Mouse (Mus musculus) gastrocnemius, postnatal 14 days (tissue): Measurements from ENCODE around the gene Hist1h2br. TPM values are rescaled to one million over a fixed set of nuclear protein-coding genes. Genes with fewer than 3 reads are reported as not detected.
"Not testable (repeated sequence)": the region's sequence is repeated elsewhere in the genome, so short reads cannot be mapped to it uniquely, and the experiment has no call there.

Experiments
- DNase-seq: peaks from one replicate; pipeline ENCODE4 v3.0.0; 2021; ENCODE audit warnings: mixed read lengths
- intact Hi-C: fragments of 180-260 bp; cut with DNase I; formaldehyde crosslinking; loops from one replicate; pipeline ENCODE4 v1.15.1; 2025; ENCODE audit warnings: low total_unique reads
- total RNA-seq, 2 experiments: library from RNA; stranded (reverse); gene quantifications; 2 replicates each; pipeline ENCODE4 v1.2.3; 2021

The Hist1h2br gene
- total RNA-seq, 2 experiments from 2014 or later: 57.8 to 74.3 TPM

- DNase-seq, intact Hi-C loops: not testable (repeated sequence)
These were observed 1.8 kb upstream of the Hist1h2br start, which contains the start of gene Hist1h4n for GRCm38 (mm10) chr13:21831418-21832394. Gene Hist1h4n, minus strand, starts transcription at chr13:21832196.

GRCm38 (mm10) chr13:21840508-21840907, 7.0 kb downstream of the Hist1h2br start:
- intact Hi-C loops, DNase-seq: not testable (repeated sequence)

GRCm38 (mm10) chr13:21846356-21846755, 12.8 kb downstream of the Hist1h2br start:
- intact Hi-C loops: not testable (repeated sequence)

GRCm38 (mm10) chr13:21847883-21848282, 14.3 kb downstream of the Hist1h2br start:
- intact Hi-C loops: no loop called here
- DNase-seq: no peak

More at GRCm38 (mm10) chr13:21846356-21846755, 12.8 kb downstream of the Hist1h2br start:
- DNase-seq: not testable (repeated sequence)

- intact Hi-C loops: loop anchor here (10.0 kb wide), 1 partner anchor 164 kb away; no protein-coding TSS in a partner anchor
- not testable (repeated sequence) for DNase-seq
These were observed 17.2 kb downstream of the Hist1h2br start for GRCm38 (mm10) chr13:21850696-21851095.

GRCm38 (mm10) chr13:21852215-21852945, 18.8 kb downstream of the Hist1h2br start:
- peak; percentile 24 for DNase-seq
- intact Hi-C loops: loop anchor here (10.0 kb wide), 1 partner anchor 162 kb away; no protein-coding TSS in a partner anchor

GRCm38 (mm10) chr13:21855146-21855545, 21.6 kb downstream of the Hist1h2br start:
- DNase-seq: peak; percentile 19
- intact Hi-C loops: loop anchor here (10.0 kb wide), 1 partner anchor 160 kb away; no protein-coding TSS in a partner anchor

- intact Hi-C loops: loop anchor here (10.0 kb wide), 1 partner anchor 159 kb away; no protein-coding TSS in a partner anchor
- DNase-seq: no peak
These were observed 22.2 kb downstream of the Hist1h2br start for GRCm38 (mm10) chr13:21855698-21856162.

- intact Hi-C loops: no loop called here
- no peak for DNase-seq
These were observed 28.1 kb downstream of the Hist1h2br start for GRCm38 (mm10) chr13:21861608-21862007.

- DNase-seq, intact Hi-C loops: not testable (repeated sequence)
These were observed 32.0 kb downstream of the Hist1h2br start for GRCm38 (mm10) chr13:21865503-21865902.

GRCm38 (mm10) chr13:21880735-21881134, 47.2 kb downstream of the Hist1h2br start:
- DNase-seq: no peak
- intact Hi-C loops: no loop called here

- intact Hi-C loops: no loop called here
- no peak for DNase-seq
These were observed 48.5 kb downstream of the Hist1h2br start for GRCm38 (mm10) chr13:21881878-21882669.

- DNase-seq: no peak
- intact Hi-C loops: no loop called here
These were observed 49.3 kb downstream of the Hist1h2br start for GRCm38 (mm10) chr13:21882760-21883405.

GRCm38 (mm10) chr13:21883407-21883806, 49.9 kb downstream of the Hist1h2br start:
- DNase-seq: no peak
- intact Hi-C loops: no loop called here

GRCm38 (mm10) chr13:21884586-21884985, 51.0 kb downstream of the Hist1h2br start:
- DNase-seq: no peak
- intact Hi-C loops: no loop called here
